Mouse (Mus musculus): ENCODE measurements at regions not wholly inside any gene's neighbourhood (a gene's known extent, or its start where the extent isn't known, plus 50 kb on each side); places are given as distances from the start of the nearest gene placed in this dataset.

- Histone ChIP-seq H3K9ac (replicated peaks) (no peak overlapping the region), H3K36me3 (no peaks in the 10 kb centered on the region), H3K9me3 (no peaks in the 10 kb centered on the region), H3K27me3 (no peaks in the 10 kb centered on the region), H3K4me1 (no peaks in the 10 kb centered on the region), H3K4me3 (no peak overlapping the region), H3K4me2 (replicated peaks) (no peak overlapping the region), H3K27ac (replicated peaks) (no peak overlapping the region)
- 71% methylated on average over 7 of the region's 7 CpGs for WGBS
- ATAC-seq (ENCODE audit: low FRiP score, low read depth) = no peak
Measured at GRCm38 (mm10) chr13:102064590-102065273, 296.7 kb upstream of the Pik3r1 start.

GRCm38 (mm10) chr13:102065274-102065640 is 297.2 kb upstream of the Pik3r1 start:
- no peak overlapping the region for H3K27ac ChIP-seq (replicated peaks)
- no peaks in the 10 kb centered on the region for H3K4me1 ChIP-seq
- H3K4me2 ChIP-seq (replicated peaks) = no peak overlapping the region
- WGBS = 90% methylated on average over 5 of the region's 5 CpGs
- H3K36me3 ChIP-seq = no peaks in the 10 kb centered on the region
- no peaks in the 10 kb centered on the region for H3K27me3 ChIP-seq
- no peak for ATAC-seq (ENCODE audit: low FRiP score, low read depth)
- H3K9ac ChIP-seq (replicated peaks) = no peak overlapping the region
- no peak overlapping the region for H3K4me3 ChIP-seq
- no peaks in the 10 kb centered on the region for H3K9me3 ChIP-seq

GRCm38 (mm10) chr13:102065796-102066195 is 297.8 kb upstream of the Pik3r1 start:
- 88% methylated on average over 5 of the region's 5 CpGs for WGBS
- ATAC-seq (ENCODE audit: low FRiP score, low read depth) = no peak
- Histone ChIP-seq H3K27ac (replicated peaks) (no peak overlapping the region), H3K4me1 (no peaks in the 10 kb centered on the region), H3K27me3 (no peaks in the 10 kb centered on the region), H3K36me3 (no peaks in the 10 kb centered on the region), H3K4me3 (no peak overlapping the region), H3K9ac (replicated peaks) (no peak overlapping the region), H3K4me2 (replicated peaks) (no peak overlapping the region), H3K9me3 (no peaks in the 10 kb centered on the region)

- H3K4me1 ChIP-seq = no peaks in the 10 kb centered on the region
- no peaks in the 10 kb centered on the region for H3K27me3 ChIP-seq
- no peak overlapping the region for H3K27ac ChIP-seq (replicated peaks)
- H3K36me3 ChIP-seq = no peaks in the 10 kb centered on the region
- WGBS = 63% methylated on average over 3 of the region's 3 CpGs
- H3K4me3 ChIP-seq = no peak overlapping the region
- ATAC-seq (ENCODE audit: low FRiP score, low read depth) = no peak
- no peak overlapping the region for H3K9ac ChIP-seq (replicated peaks)
- no peak overlapping the region for H3K4me2 ChIP-seq (replicated peaks)
- no peaks in the 10 kb centered on the region for H3K9me3 ChIP-seq
Measured at GRCm38 (mm10) chr13:102070740-102071139, 302.7 kb upstream of the Pik3r1 start.

GRCm38 (mm10) chr13:102072366-102072765 is 304.3 kb upstream of the Pik3r1 start:
- no peak overlapping the region for H3K4me2 ChIP-seq (replicated peaks)
- no peak overlapping the region for H3K4me3 ChIP-seq
- H3K9ac ChIP-seq (replicated peaks) = no peak overlapping the region
- H3K27ac ChIP-seq (replicated peaks) = no peak overlapping the region
- ATAC-seq (ENCODE audit: low FRiP score, low read depth) = no peak
- no peaks in the 10 kb centered on the region for H3K27me3 ChIP-seq
- H3K4me1 ChIP-seq = no peaks in the 10 kb centered on the region
- no peaks in the 10 kb centered on the region for H3K9me3 ChIP-seq
- 83% methylated on average over 4 of the region's 4 CpGs for WGBS
- no peaks in the 10 kb centered on the region for H3K36me3 ChIP-seq

- no peak overlapping the region for H3K27ac ChIP-seq (replicated peaks)
- no peaks in the 10 kb centered on the region for H3K9me3 ChIP-seq
- H3K36me3 ChIP-seq = no peaks in the 10 kb centered on the region
- no peak for ATAC-seq (ENCODE audit: low FRiP score, low read depth)
- H3K4me2 ChIP-seq (replicated peaks) = no peak overlapping the region
- H3K27me3 ChIP-seq = no peaks in the 10 kb centered on the region
- H3K4me1 ChIP-seq = no peaks in the 10 kb centered on the region
- H3K9ac ChIP-seq (replicated peaks) = no peak overlapping the region
- H3K4me3 ChIP-seq = no peak overlapping the region
- WGBS = 59% methylated on average over 1 of the region's 1 CpGs
Measured at GRCm38 (mm10) chr13:102087766-102088165, 319.7 kb upstream of the Pik3r1 start.

- no peaks in the 10 kb centered on the region for H3K36me3 ChIP-seq
- no peaks in the 10 kb centered on the region for H3K27me3 ChIP-seq
- WGBS = 75% methylated on average over 5 of the region's 5 CpGs
- no peaks in the 10 kb centered on the region for H3K4me1 ChIP-seq
- no peak for ATAC-seq (ENCODE audit: low FRiP score, low read depth)
- no peak overlapping the region for H3K9ac ChIP-seq (replicated peaks)
- no peaks in the 10 kb centered on the region for H3K9me3 ChIP-seq
- H3K4me2 ChIP-seq (replicated peaks) = no peak overlapping the region
- no peak overlapping the region for H3K4me3 ChIP-seq
- H3K27ac ChIP-seq (replicated peaks) = no peak overlapping the region
Measured at GRCm38 (mm10) chr13:102089551-102089950, 321.5 kb upstream of the Pik3r1 start.

GRCm38 (mm10) chr13:102094193-102094592 is 326.2 kb upstream of the Pik3r1 start:
- H3K27ac ChIP-seq (replicated peaks) = no peak overlapping the region
- no peak overlapping the region for H3K4me3 ChIP-seq
- no peaks in the 10 kb centered on the region for H3K4me1 ChIP-seq
- H3K36me3 ChIP-seq = no peaks in the 10 kb centered on the region
- H3K27me3 ChIP-seq = no peaks in the 10 kb centered on the region
- no peak for ATAC-seq (ENCODE audit: low FRiP score, low read depth)
- no peak overlapping the region for H3K4me2 ChIP-seq (replicated peaks)
- H3K9me3 ChIP-seq = no peaks in the 10 kb centered on the region
- whole genome bisulfite sequencing = 92% methylated on average over 4 of the region's 4 CpGs
- no peak overlapping the region for H3K9ac ChIP-seq (replicated peaks)

GRCm38 (mm10) chr13:102103161-102103560 is 335.1 kb upstream of the Pik3r1 start:
- H3K4me2 ChIP-seq (replicated peaks) = no peak overlapping the region
- H3K4me3 ChIP-seq = no peak overlapping the region
- 95% methylated on average over 1 of the region's 1 CpGs for WGBS
- H3K4me1 ChIP-seq = no peaks in the 10 kb centered on the region
- no peak for ATAC-seq (ENCODE audit: low FRiP score, low read depth)
- no peak overlapping the region for H3K9ac ChIP-seq (replicated peaks)
- H3K27ac ChIP-seq (replicated peaks) = no peak overlapping the region
- no peaks in the 10 kb centered on the region for H3K27me3 ChIP-seq
- no peaks in the 10 kb centered on the region for H3K36me3 ChIP-seq
- H3K9me3 ChIP-seq = no peaks in the 10 kb centered on the region

GRCm38 (mm10) chr13:102106188-102106587 is 338.2 kb upstream of the Pik3r1 start:
- Histone ChIP-seq H3K27me3 (no peaks in the 10 kb centered on the region), H3K4me1 (no peaks in the 10 kb centered on the region), H3K9me3 (no peaks in the 10 kb centered on the region), H3K4me3 (no peak overlapping the region), H3K36me3 (no peaks in the 10 kb centered on the region), H3K27ac (replicated peaks) (no peak overlapping the region), H3K4me2 (replicated peaks) (no peak overlapping the region), H3K9ac (replicated peaks) (no peak overlapping the region)
- no peak for ATAC-seq (ENCODE audit: low FRiP score, low read depth)
- whole genome bisulfite sequencing = 52% methylated on average over 1 of the region's 1 CpGs

- no peak overlapping the region for H3K9ac ChIP-seq (replicated peaks)
- no peaks in the 10 kb centered on the region for H3K36me3 ChIP-seq
- H3K4me1 ChIP-seq = no peaks in the 10 kb centered on the region
- no peak overlapping the region for H3K4me3 ChIP-seq
- no peak overlapping the region for H3K4me2 ChIP-seq (replicated peaks)
- H3K27ac ChIP-seq (replicated peaks) = no peak overlapping the region
- ATAC-seq (ENCODE audit: low FRiP score, low read depth) = no peak
- WGBS = 81% methylated on average over 1 of the region's 1 CpGs
- no peaks in the 10 kb centered on the region for H3K27me3 ChIP-seq
- H3K9me3 ChIP-seq = no peaks in the 10 kb centered on the region
Measured at GRCm38 (mm10) chr13:102108204-102108603, 340.2 kb upstream of the Pik3r1 start.

GRCm38 (mm10) chr13:102108916-102109315 is 340.9 kb upstream of the Pik3r1 start:
- Histone ChIP-seq H3K4me3 (no peak overlapping the region), H3K4me2 (replicated peaks) (no peak overlapping the region), H3K9ac (replicated peaks) (no peak overlapping the region), H3K4me1 (no peaks in the 10 kb centered on the region), H3K27me3 (no peaks in the 10 kb centered on the region), H3K36me3 (no peaks in the 10 kb centered on the region), H3K9me3 (no peaks in the 10 kb centered on the region), H3K27ac (replicated peaks) (no peak overlapping the region)
- 83% methylated on average over 3 of the region's 3 CpGs for WGBS
- ATAC-seq (ENCODE audit: low FRiP score, low read depth) = no peak

GRCm38 (mm10) chr13:102113941-102114340 is 345.9 kb upstream of the Pik3r1 start:
- 92% methylated on average over 5 of the region's 5 CpGs for WGBS
- Histone ChIP-seq H3K9ac (replicated peaks) (no peak overlapping the region), H3K27ac (replicated peaks) (no peak overlapping the region), H3K36me3 (no peaks in the 10 kb centered on the region), H3K4me1 (no peaks in the 10 kb centered on the region), H3K4me3 (no peak overlapping the region), H3K4me2 (replicated peaks) (no peak overlapping the region), H3K9me3 (no peaks in the 10 kb centered on the region), H3K27me3 (no peaks in the 10 kb centered on the region)
- ATAC-seq (ENCODE audit: low FRiP score, low read depth) = no peak

Measured in midbrain, embryonic 12.5 days (tissue).